Mouse (Mus musculus) G1E-ER4 (cell line): ENCODE results near the gene Umodl1. TPM values are rescaled to one million over a fixed set of nuclear protein-coding genes. Genes with fewer than 3 reads are reported as not detected.

Source experiments
- GATA1 ChIP-seq: IDR thresholded peaks from one replicate; pipeline ENCODE4 v1.8.0; 2012; ENCODE audit warnings: low read length, inconsistent platforms
- polyA plus RNA-seq: library from polyadenylated mRNA; stranded (reverse); fragments of >175 nt; gene quantifications from 2 replicates; pipeline ENCODE4 v1.2.3, GENCODE M21; 2012

The Umodl1 gene
- polyA plus RNA-seq, 1 experiment: not detected

DNA sequence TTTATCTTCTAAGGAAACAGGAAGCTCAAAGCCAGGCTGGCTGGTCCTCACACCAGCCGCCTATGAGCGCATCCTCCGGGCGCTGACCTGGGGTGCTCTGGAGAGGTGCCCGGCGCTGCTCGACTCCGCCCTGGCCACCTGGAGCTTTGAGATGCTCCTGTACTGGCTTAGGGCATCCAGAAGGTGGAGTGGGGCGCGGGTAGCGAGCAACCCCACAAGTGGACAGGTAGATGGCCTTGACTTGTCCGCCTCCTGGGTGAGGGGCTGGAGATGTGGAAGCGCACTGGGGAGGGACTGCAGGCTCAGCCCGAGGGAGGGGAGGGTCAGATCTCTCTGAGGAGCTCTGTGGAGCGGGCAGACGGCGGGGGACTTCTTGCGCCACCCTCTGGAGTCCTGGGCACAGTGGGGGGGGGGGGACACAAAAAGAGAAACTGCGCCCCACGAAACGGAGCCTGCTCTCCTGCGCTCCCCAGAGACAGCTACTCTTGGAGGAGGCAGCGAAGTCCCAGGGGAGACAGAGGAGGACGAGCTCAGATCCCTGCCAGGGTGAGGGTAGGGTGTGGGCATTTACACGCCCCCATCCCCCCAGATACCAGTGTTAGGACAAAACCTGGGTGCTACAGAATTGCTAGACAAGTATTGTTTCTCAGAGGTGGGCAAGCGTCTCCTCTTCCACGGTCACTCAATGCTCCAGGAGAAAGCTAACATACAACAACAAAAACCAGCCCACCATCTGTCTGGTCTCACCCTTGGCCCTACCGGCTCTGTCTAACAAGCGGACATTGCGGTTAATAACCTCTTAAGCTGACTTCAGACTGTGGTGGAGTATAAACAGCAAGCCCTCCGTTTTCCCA, 103.7 kb downstream of the Umodl1 start:
- no peak for TF ChIP-seq GATA1

- no peak for TF ChIP-seq GATA1
Measured at GRCm38 (mm10) chr17:31058745-31059085, 104.3 kb downstream of the Umodl1 start.

DNA sequence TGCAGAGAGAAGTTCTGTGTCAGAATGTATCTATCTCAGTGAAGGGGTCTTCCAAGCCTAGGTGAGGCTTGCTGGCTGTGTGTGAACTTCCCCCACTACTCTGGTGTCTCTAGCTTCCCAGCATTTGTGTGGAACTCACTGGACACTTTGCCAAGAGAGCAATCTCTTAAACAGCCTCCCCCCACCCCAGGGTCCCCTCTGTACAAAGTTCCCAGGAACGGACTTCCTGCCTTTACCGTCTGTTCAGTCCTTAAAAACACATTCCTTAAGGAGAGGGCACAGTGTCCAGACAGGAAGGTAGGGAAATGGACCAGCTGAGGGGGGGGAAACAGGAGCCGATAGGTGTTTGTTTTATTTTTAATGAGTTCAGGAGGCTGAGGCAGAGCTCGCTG, 105.8 kb downstream of the Umodl1 start:
- no peak for TF ChIP-seq GATA1

Other genes starting within 250 kb of the Umodl1 start
- not detected in 2 replicates for gene Glp1r, start 52.8 kb upstream of the Umodl1 start, polyA plus RNA-seq
- gene Abcg1, start 103.0 kb downstream of the Umodl1 start, polyA plus RNA-seq: not detected in 2 replicates
- gene Tff3, start 175.0 kb downstream of the Umodl1 start, polyA plus RNA-seq: not detected in 2 replicates
- not detected in 2 replicates for gene Tff2, start 189.6 kb downstream of the Umodl1 start, polyA plus RNA-seq
- gene Tff1, start 210.6 kb downstream of the Umodl1 start, polyA plus RNA-seq: not detected in 2 replicates
- not detected in 2 replicates for gene Tmprss3, start 244.3 kb downstream of the Umodl1 start, polyA plus RNA-seq